Mouse (Mus musculus): ENCODE measurements around the gene Tank. TPM values are rescaled to one million over a fixed set of nuclear protein-coding genes. Genes with fewer than 3 reads are reported as not detected.

The Tank gene
- polyA plus RNA-seq, 1 experiment from 2014 or later = 28.0 TPM

Other genes starting within 250 kb of the Tank start
- 179 and 183 TPM in 2 replicates for gene Psmd14, start 133.1 kb downstream of the Tank start, polyA plus RNA-seq (2015; fragmentation: Nextera tagmentation; extraction: Ambion mirVana)
- gene Tbr1, start 224.3 kb downstream of the Tank start, polyA plus RNA-seq (2015; fragmentation: Nextera tagmentation; extraction: Ambion mirVana) = 0.45 and 1.4 TPM in 2 replicates